Mouse (Mus musculus) midbrain, embryonic 12.5 days (tissue): Measurements from ENCODE around the gene Exoc1. TPM values are rescaled to one million over a fixed set of nuclear protein-coding genes. Genes with fewer than 3 reads are reported as not detected.

Experiments
- ATAC-seq: fragments of 200-750 bp; cut with Nextera tagmentation; 2 replicates; pipeline ENCODE4 v1.8.0; 2017; ENCODE audit warnings: low read depth, moderate TSS enrichment, moderate library complexity; ENCODE audit not compliant: low FRiP score
- H3K27ac ChIP-seq: fragments of 300-500 bp; sonication (generic); replicated peaks from 2 replicates; pipeline ENCODE4 v1.5.1; 2016; ENCODE audit warnings: mild to moderate bottlenecking
- H3K27me3 ChIP-seq: fragments of 300-500 bp; sonication (generic); 2 replicates; pipeline ENCODE4 v1.6.1; 2016; ENCODE audit warnings: mild to moderate bottlenecking
- H3K36me3 ChIP-seq: fragments of 300-500 bp; sonication (generic); 2 replicates; pipeline ENCODE4 v1.6.1; 2016
- H3K4me1 ChIP-seq: fragments of 300-500 bp; sonication (generic); 2 replicates; pipeline ENCODE4 v1.6.1; 2016
- H3K4me2 ChIP-seq: fragments of 300-500 bp; sonication (generic); replicated peaks from 2 replicates; pipeline ENCODE4 v1.6.1; 2016; ENCODE audit warnings: mild to moderate bottlenecking, moderate library complexity
- H3K4me3 ChIP-seq: fragments of 300-500 bp; sonication (generic); 2 replicates; pipeline ENCODE4 v1.5.1; 2016; ENCODE audit warnings: mild to moderate bottlenecking
- H3K9ac ChIP-seq: fragments of 300-500 bp; sonication (generic); replicated peaks from 2 replicates; pipeline ENCODE4 v1.6.1; 2016; ENCODE audit warnings: mild to moderate bottlenecking, moderate library complexity
- H3K9me3 ChIP-seq: fragments of 300-500 bp; sonication (generic); 2 replicates; pipeline ENCODE4 v1.6.1; 2016; ENCODE audit warnings: mild to moderate bottlenecking
- WGBS: fragments of 180-500 bp; shearing (Covaris S2); methylation state at CpG from one replicate; pipeline ENCODE4 v1.1.7; 2016; 5-methylcytosine and 5-hydroxymethylcytosine counted together
- polyA plus RNA-seq: library from polyadenylated mRNA; unstranded; fragments of >200 nt; fragmentation: Nextera tagmentation; extraction: Ambion mirVana; gene quantifications from 2 replicates; pipeline ENCODE4 v1.2.1, GENCODE M21; 2016

The Exoc1 gene
- polyA plus RNA-seq, 1 experiment from 2014 or later: 57.6 TPM

- Histone ChIP-seq H3K4me1 (no peaks in the 10 kb centered on the region), H3K36me3 (peaks cover 61% of the 10 kb centered on the region), H3K4me3 (no peak overlapping the region), H3K9ac (no peak overlapping the region), H3K27ac (no peak overlapping the region), H3K4me2 (no peak overlapping the region), H3K9me3 (no peaks in the 10 kb centered on the region), H3K27me3 (no peaks in the 10 kb centered on the region)
- no peak for ATAC-seq
- WGBS: 92% methylated on average over 8 of the region's 8 CpGs
Observed at GRCm38 (mm10) chr5:76543200-76543599, 14.1 kb downstream of the Exoc1 start.

GRCm38 (mm10) chr5:76550426-76550825 is 21.3 kb downstream of the Exoc1 start:
- Histone ChIP-seq H3K27ac (no peak overlapping the region), H3K4me1 (no peaks in the 10 kb centered on the region), H3K9ac (no peak overlapping the region), H3K4me2 (no peak overlapping the region), H3K36me3 (peaks cover 42% of the 10 kb centered on the region), H3K4me3 (no peak overlapping the region), H3K27me3 (no peaks in the 10 kb centered on the region), H3K9me3 (no peaks in the 10 kb centered on the region)
- ATAC-seq: no peak
- 92% methylated on average over 8 of the region's 8 CpGs for WGBS

DNA sequence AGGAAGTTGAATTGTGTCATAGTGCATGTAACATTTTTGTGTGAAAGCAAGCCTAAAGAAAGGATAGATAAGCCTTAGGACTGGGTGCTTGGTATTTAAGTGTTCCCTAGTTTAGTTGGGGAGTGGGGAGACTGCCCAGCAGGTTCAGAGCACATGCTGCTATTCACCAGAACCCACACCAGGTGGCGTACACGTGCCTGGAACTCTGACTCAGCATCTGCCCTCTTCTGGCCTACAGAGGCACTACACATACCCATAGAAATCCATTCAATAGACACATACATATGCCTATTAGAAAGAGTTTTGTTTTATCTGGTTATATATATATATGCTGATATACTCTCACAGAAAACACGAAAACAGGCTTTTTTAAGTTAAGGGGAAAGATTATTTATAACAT is 36.2 kb downstream of the Exoc1 start:
- peaks cover 77% of the 10 kb centered on the region for H3K36me3 ChIP-seq
- H3K4me3 ChIP-seq: no peak overlapping the region
- no peak overlapping the region for H3K27ac ChIP-seq
- H3K4me1 ChIP-seq: no peaks in the 10 kb centered on the region
- WGBS: 28% methylated on average over 3 of the region's 3 CpGs
- no peaks in the 10 kb centered on the region for H3K27me3 ChIP-seq
- no peak overlapping the region for H3K9ac ChIP-seq
- H3K9me3 ChIP-seq: no peaks in the 10 kb centered on the region; the same call in 1 of the 2 replicates
- ATAC-seq: no peak
- H3K4me2 ChIP-seq: no peak overlapping the region

DNA sequence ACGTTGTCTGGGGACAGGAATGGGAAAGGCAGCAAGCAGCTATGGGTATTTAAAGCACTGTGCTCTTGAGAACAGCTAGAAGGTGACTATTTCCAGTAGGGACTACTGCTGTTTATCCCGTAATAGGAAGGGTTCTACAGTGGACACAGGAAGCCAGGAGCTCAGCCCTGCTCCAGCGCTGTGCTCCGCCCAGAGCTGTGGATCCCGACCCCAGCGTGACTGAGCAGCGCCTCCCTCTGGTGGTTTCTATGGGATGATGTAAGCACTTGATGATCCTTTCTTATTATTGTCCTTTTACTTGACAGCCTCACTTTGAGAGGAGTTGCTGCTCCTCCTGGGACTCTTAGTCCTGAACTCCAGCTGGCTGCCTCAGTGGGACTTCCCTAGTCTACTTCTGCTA is 45.1 kb downstream of the Exoc1 start:
- no peak for ATAC-seq
- Histone ChIP-seq H3K4me1 (no peaks in the 10 kb centered on the region), H3K9ac (no peak overlapping the region), H3K4me3 (no peak overlapping the region), H3K9me3 (no peaks in the 10 kb centered on the region), H3K4me2 (no peak overlapping the region), H3K36me3 (peaks cover 27% of the 10 kb centered on the region), H3K27ac (no peak overlapping the region), H3K27me3 (no peaks in the 10 kb centered on the region)
- 72% methylated on average over 7 of the region's 7 CpGs for WGBS

GRCm38 (mm10) chr5:76577026-76577425 is 47.9 kb downstream of the Exoc1 start:
- H3K9me3 ChIP-seq: no peaks in the 10 kb centered on the region
- H3K9ac ChIP-seq: no peak overlapping the region
- no peaks in the 10 kb centered on the region for H3K4me1 ChIP-seq
- 61% methylated on average over 3 of the region's 3 CpGs for WGBS
- no peak overlapping the region for H3K27ac ChIP-seq
- H3K4me2 ChIP-seq: no peak overlapping the region
- no peaks in the 10 kb centered on the region for H3K27me3 ChIP-seq
- no peak overlapping the region for H3K4me3 ChIP-seq
- ATAC-seq: no peak
- H3K36me3 ChIP-seq: 0 out of 2 replicates have a peak, but pooled peaks cover 3% of the 10 kb centered on the region

DNA sequence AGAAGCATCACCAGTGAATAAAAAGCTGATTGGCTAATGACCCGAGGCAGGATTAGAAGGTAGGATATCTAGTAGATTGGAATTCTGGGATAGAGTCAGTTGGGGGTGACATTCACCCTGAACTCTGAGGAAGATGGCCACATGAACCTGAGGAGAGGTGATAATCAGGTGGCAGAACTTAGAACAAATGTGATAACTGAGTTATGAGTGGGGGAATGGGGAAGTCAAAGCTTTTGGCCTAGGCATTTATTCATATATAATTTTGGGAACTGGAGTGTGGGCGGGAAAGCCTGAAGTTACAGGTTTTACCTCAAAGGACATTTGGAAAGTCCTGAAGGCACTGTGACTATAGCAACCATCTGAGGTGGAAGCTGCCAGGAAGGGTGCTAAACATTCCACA is 56.3 kb downstream of the Exoc1 start:
- ATAC-seq: no peak
- Histone ChIP-seq H3K4me3 (no peak overlapping the region), H3K4me1 (peaks cover 12% of the 10 kb centered on the region; the same call in 1 of the 2 replicates), H3K36me3 (no peaks in the 10 kb centered on the region), H3K27me3 (no peaks in the 10 kb centered on the region), H3K9me3 (no peaks in the 10 kb centered on the region), H3K27ac (no peak overlapping the region), H3K9ac (no peak overlapping the region), H3K4me2 (no peak overlapping the region)
- 84% methylated on average over 2 of the region's 2 CpGs for WGBS

DNA sequence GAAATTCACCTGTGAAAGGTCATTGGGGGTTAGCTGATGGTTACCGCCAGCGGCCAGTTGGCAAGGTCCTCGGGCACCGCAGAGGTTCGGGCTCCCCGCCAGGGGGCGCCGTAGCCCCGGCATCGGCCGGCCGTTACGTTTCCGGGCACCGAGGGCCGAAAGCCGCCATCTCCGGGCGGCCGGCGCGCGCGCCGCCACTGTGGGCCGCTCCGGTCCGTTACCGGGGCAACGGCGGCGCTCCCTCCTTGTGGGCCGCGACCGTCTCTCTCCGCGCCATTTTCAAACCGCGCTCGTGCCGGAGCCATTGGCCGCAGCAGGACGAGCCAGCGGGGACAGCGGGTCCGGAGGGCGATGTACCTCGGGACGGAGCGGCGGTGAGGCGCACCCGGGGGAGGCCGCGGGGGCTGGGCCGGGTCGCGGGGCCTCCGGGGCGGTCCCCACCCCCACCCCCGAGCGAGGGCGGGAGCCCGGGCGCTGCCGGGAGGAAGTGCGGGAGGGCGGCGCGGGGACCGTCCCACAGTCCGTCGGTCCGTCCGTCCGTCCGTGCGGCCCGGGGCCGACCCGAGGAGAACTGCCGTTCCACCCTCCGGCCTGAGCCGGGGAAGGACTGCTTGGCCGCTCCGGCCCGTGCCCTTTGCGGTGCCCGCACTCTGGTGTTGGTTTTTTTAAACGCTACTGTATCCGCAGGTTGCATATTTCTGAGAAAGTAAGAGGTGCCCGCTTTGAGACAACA is 59.6 kb downstream of the Exoc1 start, which contains the start of gene Cep135:
Gene Cep135 (plus strand): TSS at position 148 of the 733 bp plus-strand sequence.
- H3K4me3 ChIP-seq: peak within 1 kb of the TSS; percentile 85
- H3K4me2 ChIP-seq: peak within 1 kb of the TSS; percentile 67
- H3K27ac ChIP-seq: peak within 1 kb of the TSS; percentile 78
- H3K9ac ChIP-seq: peak within 1 kb of the TSS; percentile 77
- no peaks in the 10 kb centered on the region for H3K9me3 ChIP-seq
- peak; percentile 99 for ATAC-seq
- peaks cover 14% of the 10 kb centered on the region; the same call in 1 of the 2 replicates for H3K4me1 ChIP-seq
- WGBS: 0% methylated on average over 74 of the region's 92 CpGs
- H3K36me3 ChIP-seq: peaks cover 19% of the 10 kb centered on the region
- no peaks in the 10 kb centered on the region for H3K27me3 ChIP-seq

- WGBS: 7% methylated on average over 7 of the region's 7 CpGs
- peak overlapping the region; percentile 67 for H3K4me2 ChIP-seq
Observed at GRCm38 (mm10) chr5:76589311-76589710, 60.2 kb downstream of the Exoc1 start.

DNA sequence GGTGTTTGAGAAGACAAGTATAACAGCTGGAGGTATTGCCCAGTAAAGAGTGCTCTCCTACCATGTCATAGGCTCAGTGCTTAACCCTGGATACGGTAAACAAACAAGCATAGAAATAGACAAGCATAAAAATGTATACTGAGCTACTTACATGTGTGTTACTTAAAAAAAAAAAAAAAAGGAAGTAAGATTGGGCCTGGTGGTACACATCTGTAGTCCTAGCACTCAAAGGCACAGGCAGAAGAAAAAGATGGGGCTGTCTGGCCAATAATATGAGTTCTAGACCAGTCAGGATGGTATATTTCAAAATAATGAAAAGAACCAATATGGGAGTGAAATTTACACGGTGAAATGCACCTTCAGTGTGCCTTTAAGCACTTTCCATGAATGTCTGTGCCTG is 60.9 kb downstream of the Exoc1 start:
- Histone ChIP-seq H3K4me2 (peak overlapping the region; percentile 67), H3K4me1 (peaks cover 14% of the 10 kb centered on the region; the same call in 1 of the 2 replicates), H3K27ac (no peak overlapping the region), H3K9ac (no peak overlapping the region), H3K4me3 (0 out of 2 replicates have a peak overlapping the region, but pooled peaks have one; percentile 85), H3K36me3 (peaks cover 31% of the 10 kb centered on the region), H3K27me3 (no peaks in the 10 kb centered on the region), H3K9me3 (no peaks in the 10 kb centered on the region)
- no peak for ATAC-seq
- WGBS: 82% methylated on average over 2 of the region's 2 CpGs

More at GRCm38 (mm10) chr5:76589311-76589710, 60.2 kb downstream of the Exoc1 start:
- ATAC-seq: no peak; the same call in 1 of the 2 replicates
- peak overlapping the region; percentile 78; the same call in 1 of the 2 replicates for H3K27ac ChIP-seq
- H3K4me3 ChIP-seq: peak overlapping the region; percentile 85
- peaks cover 14% of the 10 kb centered on the region; the same call in 1 of the 2 replicates for H3K4me1 ChIP-seq
- peak overlapping the region; percentile 77 for H3K9ac ChIP-seq
- H3K27me3 ChIP-seq: no peaks in the 10 kb centered on the region
- H3K36me3 ChIP-seq: peaks cover 24% of the 10 kb centered on the region
- H3K9me3 ChIP-seq: no peaks in the 10 kb centered on the region

DNA sequence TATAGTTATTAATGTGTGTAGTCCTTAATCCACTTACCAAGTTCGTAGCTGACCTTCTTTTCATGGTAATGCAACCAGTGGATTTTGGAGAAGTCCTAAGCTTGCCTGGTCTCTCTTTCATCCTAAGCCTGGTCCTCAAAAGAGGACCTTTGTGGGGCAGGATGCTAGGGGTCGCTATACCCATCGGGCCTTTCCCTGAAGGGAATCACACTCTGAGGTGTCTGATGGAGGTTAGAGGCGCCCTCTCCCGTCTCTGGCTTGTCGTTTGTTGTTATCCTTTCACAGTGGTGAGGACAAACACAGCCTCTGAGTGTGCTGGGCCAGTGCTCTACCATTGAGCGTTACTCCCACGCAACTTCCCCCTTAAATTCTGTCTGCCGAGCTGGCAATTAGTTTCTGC is 62.8 kb downstream of the Exoc1 start:
- H3K36me3 ChIP-seq: peaks cover 50% of the 10 kb centered on the region
- no peak for ATAC-seq
- 51% methylated on average over 9 of the region's 9 CpGs for WGBS
- H3K4me2 ChIP-seq: no peak overlapping the region
- no peaks in the 10 kb centered on the region for H3K9me3 ChIP-seq
- no peak overlapping the region for H3K9ac ChIP-seq
- H3K4me1 ChIP-seq: peaks cover 14% of the 10 kb centered on the region; the same call in 1 of the 2 replicates
- H3K27me3 ChIP-seq: no peaks in the 10 kb centered on the region
- H3K4me3 ChIP-seq: no peak overlapping the region
- no peak overlapping the region for H3K27ac ChIP-seq

GRCm38 (mm10) chr5:76609702-76610370 is 80.7 kb downstream of the Exoc1 start:
- Histone ChIP-seq H3K27me3 (no peaks in the 10 kb centered on the region), H3K36me3 (peaks cover 72% of the 10 kb centered on the region), H3K4me2 (no peak overlapping the region), H3K9me3 (no peaks in the 10 kb centered on the region), H3K4me1 (no peaks in the 10 kb centered on the region), H3K27ac (no peak overlapping the region), H3K4me3 (no peak overlapping the region), H3K9ac (no peak overlapping the region)
- WGBS: 96% methylated on average over 8 of the region's 8 CpGs
- no peak for ATAC-seq

- H3K9ac ChIP-seq: no peak overlapping the region
- H3K9me3 ChIP-seq: no peaks in the 10 kb centered on the region
- WGBS: 93% methylated on average over 6 of the region's 6 CpGs
- no peaks in the 10 kb centered on the region for H3K4me1 ChIP-seq
- no peak overlapping the region for H3K4me3 ChIP-seq
- H3K36me3 ChIP-seq: peaks cover 77% of the 10 kb centered on the region
- no peak for ATAC-seq
- H3K27me3 ChIP-seq: no peaks in the 10 kb centered on the region
- no peak overlapping the region for H3K4me2 ChIP-seq
- no peak overlapping the region for H3K27ac ChIP-seq
Observed at GRCm38 (mm10) chr5:76612867-76613499, 83.9 kb downstream of the Exoc1 start.
